Mouse (Mus musculus): Measurements from ENCODE around the gene Gm20812. TPM values are rescaled to one million over a fixed set of nuclear protein-coding genes. Genes with fewer than 3 reads are reported as not detected.
"Not testable (repeated sequence)": the region's sequence is repeated elsewhere in the genome, so short reads cannot be mapped to it uniquely, and the experiment has no call there.

Gm20812 gene
- polyA plus RNA-seq (2014; fragmentation: Nextera tagmentation; extraction: Ambion mirVana): not detected in 2 replicates

GRCm38 (mm10) chrY:12381681-12382080 lies at the start of gene Gm20812:
TSS of gene Gm20812 (plus strand) at chrY:12381981.
- not testable (repeated sequence) for H3K9ac ChIP-seq (ENCODE audit: low read depth, low read length); H3K4me3 ChIP-seq (ENCODE audit: low read depth, low read length); H3K27me3 ChIP-seq (ENCODE audit: control insufficient read depth, insufficient read depth, low read length); ATAC-seq (replicated peaks; ENCODE audit: insufficient number of reproducible peaks, low FRiP score, low TSS enrichment); H3K36me3 ChIP-seq (ENCODE audit: control insufficient read depth, insufficient read depth, low read length); H3K4me2 ChIP-seq; H3K27ac ChIP-seq (ENCODE audit: low read depth, low read length); H3K4me1 ChIP-seq (ENCODE audit: control insufficient read depth, insufficient read depth, low read length); H3K9me3 ChIP-seq (replicated peaks; ENCODE audit: control insufficient read depth, low read length)
- WGBS (ENCODE audit: insufficient replicate concordance): no CpG with 5 or more reads among the region's 3 CpGs

Other genes with a start within 250 kb of the Gm20812 start
- not detected in 2 replicates for gene Gm29554, start 108.0 kb upstream of the Gm20812 start, polyA plus RNA-seq (2014; fragmentation: Nextera tagmentation; extraction: Ambion mirVana)